Mouse (Mus musculus) stomach, postnatal 0 days (tissue): Measurements from ENCODE around the gene Picalm.

Source experiments
- CTCF ChIP-seq: IDR thresholded peaks from 2 replicates; pipeline ENCODE4 v1.5.1; 2016; ENCODE audit warnings: antibody characterized with exemption, low read depth, mild to moderate bottlenecking, moderate library complexity
- EP300 ChIP-seq: optimal IDR thresholded peaks from 2 replicates; pipeline ENCODE3; 2016; ENCODE audit warnings: antibody characterized with exemption

- no peak for TF ChIP-seq CTCF
- no peak for TF ChIP-seq EP300
Measured at GRCm38 (mm10) chr7:90233921-90234320, 103.9 kb downstream of the Picalm start.
